Mouse (Mus musculus) left cerebral cortex, adult 11 months (tissue): ENCODE results near the gene Mettl27.
"Not testable (repeated sequence)": the region's sequence is repeated elsewhere in the genome, so short reads cannot be mapped to it uniquely, and the experiment has no call there.

Experiments used
- DNase-seq: peaks from one replicate; pipeline ENCODE4 v3.0.0; 2022; ENCODE audit warnings: low spot score

Mettl27 gene

DNA sequence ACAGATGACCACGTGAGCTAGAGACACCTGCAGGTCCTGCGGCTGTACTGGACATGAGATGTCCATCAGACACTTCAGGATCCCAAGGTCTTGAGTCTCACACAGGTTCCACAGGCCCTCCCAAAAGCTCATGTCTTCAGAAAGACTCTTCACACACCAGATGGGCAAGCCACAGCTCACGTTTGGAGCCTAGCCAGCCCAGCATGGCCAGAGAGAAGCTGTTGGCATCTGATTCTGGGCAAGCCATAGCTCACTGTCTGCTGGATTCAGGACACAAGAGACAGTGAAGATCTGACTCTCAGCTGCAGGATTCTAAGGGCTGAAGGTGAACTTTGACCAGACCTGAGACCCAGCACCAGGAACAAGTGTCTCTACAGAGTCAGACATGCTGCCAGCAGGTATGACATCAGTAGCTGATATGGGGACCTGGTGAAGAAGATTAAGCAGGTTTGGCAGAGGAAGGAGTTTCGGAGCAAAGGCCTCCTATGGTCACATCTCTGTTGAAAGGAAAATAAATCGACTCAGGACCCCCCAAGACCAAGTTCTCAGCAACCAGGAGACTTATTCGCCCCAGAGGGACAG lies 12.0 kb upstream of the Mettl27 start:
- DNase-seq = no peak

DNA sequence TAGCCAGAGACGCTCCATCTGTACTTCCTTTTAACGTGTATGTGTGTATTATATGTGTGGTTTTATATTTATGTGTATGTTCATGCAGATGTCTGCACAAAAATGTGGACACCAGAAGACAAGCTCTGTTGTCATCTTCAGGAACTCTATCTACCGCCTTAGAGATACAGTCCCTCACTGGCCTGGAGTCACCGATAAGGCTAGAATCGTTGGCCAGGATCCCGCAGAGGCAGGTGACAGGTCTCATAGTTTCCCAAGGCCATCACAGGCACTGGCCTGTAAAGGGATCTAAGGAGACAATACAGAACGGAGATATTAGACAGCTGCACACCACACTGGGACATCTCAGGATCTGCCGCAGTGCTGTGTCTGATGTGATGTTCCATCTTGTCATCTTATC lies 11.1 kb upstream of the Mettl27 start:
- no peak for DNase-seq

DNA sequence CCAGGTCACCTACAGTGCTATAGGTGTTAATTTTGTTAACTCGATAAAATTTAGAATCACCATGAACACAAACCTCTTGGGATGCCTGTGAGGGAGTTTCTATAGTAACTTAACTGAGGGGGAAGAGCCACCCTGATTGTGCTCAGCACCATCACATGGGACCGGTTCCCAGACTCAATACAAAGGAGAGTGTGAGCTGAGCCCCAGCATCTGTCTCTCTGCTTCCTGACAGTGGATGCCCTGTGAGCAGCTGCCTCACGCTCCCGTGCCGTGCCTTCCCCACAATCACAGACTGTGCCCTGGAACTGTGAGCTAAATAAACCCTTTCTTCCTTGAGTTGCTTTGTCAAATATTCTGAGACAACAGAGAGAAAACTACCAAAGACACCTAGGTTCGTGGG lies 9.0 kb upstream of the Mettl27 start:
- DNase-seq = no peak

DNA sequence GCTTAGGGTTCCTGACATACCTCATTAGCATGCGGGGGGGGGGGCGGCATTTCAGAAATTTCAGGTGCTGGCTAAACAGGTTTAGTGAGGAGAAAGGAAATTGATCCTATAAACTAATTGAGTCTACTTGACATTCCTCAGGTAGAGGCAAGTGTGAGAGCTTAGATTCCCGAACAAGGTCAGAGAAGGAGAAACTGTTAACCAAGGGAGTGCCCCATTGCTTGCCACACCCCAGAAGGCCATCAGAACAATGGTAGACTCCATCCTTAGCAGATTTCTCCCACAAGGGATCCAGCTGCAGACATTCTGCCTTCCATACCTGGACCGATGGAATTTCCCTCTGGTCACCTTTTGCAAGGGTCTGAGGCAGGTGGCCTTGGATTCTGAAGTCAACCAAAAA lies 5.4 kb upstream of the Mettl27 start:
- DNase-seq = no peak

DNA sequence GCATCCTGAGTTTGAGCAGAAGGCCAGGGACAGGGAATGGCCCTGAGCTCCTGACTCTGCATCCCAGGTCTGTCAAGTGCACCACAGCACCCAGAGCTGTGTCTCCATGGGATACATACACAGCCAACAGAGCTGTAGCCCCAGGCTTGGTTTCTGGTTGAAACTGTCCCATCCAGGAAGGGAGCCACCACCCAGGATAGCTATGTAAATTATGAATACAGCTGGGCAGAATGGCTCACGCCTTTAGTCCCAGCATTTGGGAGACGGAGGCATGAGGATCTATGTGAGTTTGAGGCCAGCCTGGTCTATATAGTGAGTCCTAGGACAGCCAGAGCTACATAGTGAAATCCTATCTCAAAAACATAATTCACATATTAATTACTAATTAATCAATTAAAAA lies 2.2 kb upstream of the Mettl27 start:
- DNase-seq = no peak

DNA sequence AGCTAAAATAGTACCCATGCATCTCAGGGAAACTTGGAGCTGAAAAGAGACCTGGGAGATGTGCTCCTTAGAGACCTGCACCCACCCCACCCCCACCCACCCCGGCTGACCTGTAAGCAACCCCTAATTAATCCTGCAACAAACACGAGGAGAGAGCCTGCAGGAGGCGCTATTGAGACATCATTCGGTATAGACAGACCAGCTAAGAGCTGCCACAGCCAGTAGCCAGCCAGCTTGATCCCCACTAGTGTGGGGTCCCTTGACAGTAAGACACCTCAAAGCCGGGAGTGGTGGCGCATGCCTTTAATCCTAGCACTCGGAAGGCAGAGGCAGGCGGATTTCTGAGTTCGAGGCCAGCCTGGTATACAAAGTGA lies 722 bp downstream of the Mettl27 start:
- DNase-seq = peak; percentile 16

DNA sequence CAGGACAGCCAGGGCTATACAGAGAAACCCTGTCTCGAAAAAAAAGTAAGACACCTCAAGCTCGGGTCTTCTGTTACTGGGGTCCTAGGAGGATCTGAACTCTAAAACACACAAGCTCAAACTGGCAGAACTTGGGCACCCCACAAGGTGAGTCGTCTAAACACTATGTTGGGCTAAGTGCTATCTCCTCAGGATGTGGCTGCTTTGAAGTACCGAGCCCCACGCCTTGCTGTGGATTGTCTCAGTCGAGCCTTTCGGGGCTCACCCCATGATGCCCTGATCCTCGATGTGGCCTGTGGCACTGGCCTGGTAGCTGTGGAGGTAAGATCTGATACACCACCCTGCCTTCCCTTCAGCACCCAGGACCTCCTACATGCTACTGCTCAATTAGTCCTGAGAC lies 1.1 kb downstream of the Mettl27 start:
- no peak for DNase-seq

DNA sequence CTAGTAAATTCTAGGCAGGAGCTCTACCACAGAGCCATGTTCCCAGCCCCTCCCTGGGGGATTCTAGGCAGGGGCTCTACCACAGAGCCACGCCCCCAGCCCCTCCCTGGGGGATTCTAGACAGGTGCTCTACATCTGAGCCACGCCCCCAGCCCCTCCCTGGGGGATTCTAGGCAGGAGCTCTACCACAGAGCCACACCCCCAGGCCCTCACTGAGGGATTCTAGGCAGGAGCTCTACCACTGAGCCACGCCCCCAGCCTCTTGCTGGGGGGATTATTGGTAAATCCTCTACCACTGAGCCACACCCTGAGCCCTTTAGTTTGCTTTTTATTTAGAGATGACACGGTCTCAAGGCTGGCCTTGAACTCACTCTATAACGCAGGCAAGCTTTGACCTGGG lies 1.5 kb downstream of the Mettl27 start:
- DNase-seq = not testable (repeated sequence)

DNA sequence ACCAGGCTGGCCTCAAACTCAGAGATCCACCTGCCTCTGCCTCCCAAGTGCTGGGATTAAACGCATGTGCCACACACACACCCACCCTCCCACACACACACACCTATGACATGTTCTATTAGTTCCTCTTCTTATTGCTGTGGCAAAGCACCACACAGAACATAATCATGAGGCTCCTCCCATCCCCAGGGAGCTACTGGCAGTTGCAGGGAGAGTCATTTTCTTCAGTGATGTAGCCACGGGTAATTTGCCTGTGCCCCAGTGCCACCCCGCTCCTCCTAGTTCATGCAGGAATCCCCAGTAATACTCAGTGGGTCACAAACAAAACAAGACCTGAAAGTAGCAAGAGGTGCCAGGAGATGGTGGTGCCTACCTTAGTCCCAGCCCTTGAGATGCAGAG lies 2.5 kb downstream of the Mettl27 start:
- DNase-seq = no peak

DNA sequence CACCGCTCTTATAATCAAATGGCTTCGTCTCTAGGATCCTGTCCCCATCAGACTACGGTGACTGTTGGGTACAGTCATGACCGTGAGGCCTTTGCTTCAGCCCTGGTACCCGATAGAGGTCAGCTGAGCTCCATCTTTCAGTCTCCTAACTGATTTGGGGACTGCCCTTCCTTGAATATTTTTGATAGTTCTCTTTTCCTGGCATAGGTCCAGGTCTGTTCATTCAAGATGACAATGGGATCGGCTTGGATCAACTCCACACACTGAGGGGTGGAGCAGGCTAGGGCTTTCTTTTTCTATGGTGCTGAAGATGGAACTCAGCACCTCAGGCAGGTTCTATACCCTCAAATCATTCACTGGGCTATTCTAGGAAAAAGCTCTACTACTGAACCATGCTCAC lies 3.9 kb downstream of the Mettl27 start:
- DNase-seq = no peak

DNA sequence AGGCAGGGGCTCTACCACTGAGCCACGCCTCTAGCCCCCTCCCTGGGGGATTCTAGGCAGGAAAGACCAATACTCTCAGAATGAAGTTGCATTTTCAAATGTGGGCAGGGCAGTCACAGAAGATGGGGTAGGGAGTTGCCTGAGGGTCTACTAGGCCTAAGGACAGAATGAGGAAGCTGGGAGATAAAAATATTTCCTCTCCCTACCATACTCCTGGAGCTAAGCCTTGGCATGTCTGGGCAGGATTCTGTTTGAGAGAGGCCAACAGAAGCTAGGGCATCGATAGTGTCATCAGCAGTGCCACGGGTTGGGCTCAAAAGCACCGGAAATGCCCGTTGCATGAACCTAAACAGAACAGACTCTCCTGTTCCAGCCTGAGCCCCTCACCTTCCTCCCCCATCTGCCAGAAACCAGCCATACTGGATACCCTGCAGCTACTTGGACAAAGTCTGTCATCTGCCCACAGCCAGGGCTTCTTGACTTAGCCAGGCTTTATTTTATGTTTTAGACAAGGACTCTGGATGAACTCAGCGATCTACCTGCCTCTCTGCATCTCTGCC lies 4.5 kb downstream of the Mettl27 start:
- DNase-seq = no peak

DNA sequence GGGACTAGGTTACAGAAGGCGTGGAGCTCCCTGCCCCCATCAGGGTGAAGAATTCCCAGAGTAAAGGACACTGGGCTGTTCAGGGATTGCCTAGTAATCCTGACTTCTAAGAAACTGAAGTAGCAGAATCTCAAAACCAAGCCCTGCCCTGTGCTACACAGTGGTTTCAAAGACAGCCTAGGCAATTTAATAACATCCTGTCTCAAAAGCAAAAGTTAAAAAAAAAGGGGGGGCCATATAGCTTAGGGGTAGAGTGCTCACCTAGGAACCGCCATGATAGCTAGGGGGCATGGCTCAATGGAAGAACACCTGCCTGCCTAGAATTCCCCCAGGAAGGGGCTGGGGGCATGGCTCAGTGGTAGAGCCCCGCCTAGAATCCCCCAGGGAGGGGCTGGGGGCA lies 6.9 kb downstream of the Mettl27 start:
- DNase-seq = no peak

DNA sequence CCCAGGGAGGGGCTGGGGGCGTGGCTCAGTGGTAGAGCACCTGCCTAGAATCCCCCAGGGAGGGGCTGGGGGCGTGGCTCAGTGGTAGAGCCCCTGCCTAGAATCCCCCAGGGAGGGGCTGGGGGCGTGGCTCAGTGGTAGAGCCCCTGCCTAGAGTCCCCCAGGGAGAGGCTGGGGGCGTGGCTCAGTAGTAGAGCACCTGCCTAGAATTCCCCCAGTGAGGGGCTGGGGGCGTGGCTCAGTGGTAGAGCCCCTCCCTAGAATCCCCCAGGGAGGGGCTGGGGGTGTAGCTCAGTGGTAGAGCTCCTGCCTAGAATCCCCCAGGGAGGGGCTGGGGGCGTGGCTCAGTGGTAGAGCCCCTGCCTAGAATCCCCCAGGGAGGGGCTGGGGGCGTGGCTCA lies 7.4 kb downstream of the Mettl27 start:
- DNase-seq = not testable (repeated sequence)

DNA sequence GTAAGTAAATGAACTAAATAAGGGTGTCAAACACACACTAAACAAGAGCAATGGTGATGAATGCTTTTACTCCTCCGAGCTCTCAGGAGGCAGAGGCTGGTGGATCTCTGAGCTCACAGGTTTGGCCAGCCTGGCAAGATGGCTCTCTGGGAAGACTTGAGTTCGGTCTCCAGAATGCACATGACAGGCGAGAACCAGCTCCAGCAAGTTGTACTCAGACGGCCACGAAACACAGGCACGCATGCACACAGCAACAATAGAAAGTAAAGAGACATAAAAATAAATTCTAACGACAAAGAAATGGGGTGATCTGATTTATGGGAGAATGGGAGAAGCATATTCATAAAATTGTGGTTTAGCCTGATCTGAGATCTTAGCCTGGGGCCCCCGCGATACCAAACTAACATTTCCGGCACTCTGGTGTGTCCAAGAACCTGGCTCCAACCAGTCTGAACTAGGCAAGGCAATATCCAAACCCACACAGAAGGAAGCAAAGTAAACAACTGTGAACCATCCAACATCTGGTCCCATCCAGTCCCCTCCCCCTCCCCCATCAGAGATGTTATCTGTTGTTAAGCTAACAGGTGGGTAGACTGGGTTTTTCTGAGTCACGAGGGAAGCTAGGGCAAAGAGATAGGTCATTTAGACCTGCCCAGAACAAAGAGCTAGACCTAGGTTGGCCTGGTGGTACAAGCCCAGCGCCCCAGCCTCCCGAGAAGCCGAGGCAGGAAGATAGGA lies 9.5 kb downstream of the Mettl27 start:
- DNase-seq = no peak

DNA sequence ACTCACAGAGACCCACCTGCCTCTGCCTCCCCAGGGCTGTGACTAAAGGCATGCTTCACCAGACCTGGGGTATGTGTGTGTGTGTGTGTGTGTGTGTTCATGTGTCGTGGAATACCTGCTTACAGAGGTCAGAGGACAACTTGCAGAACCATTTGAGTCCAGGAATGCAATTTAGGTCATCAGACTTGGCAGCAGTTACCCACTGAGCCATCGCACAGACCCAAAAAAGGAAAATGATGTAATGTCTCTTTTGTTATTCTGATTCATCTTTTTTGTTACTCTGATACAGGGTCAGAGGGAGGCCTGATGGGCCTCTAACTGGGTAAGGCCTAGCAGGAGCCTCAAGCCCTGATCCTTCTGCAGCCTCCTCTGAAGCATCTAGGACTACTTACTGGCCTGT lies 10.6 kb downstream of the Mettl27 start:
- no peak for DNase-seq

DNA sequence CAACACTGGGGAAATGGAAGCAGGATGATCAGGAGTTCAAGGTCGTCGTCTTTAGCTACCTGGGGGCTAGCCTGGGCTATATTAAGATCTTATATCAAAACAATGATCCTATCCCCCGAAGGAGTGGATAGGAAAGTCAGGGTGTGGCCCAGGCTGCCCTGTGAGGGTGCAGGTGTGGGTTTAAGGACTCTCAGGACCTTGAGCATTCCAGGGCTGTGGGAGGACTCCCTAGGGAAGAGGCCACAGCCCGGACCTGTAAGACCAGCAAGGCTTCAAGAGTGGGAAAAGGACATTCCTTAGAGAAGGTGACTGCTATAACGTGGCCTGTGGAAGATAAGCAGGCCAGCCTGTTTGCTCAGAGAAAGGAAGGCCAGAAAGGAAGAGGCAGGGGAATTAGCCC lies 12.0 kb downstream of the Mettl27 start:
- no peak for DNase-seq

DNA sequence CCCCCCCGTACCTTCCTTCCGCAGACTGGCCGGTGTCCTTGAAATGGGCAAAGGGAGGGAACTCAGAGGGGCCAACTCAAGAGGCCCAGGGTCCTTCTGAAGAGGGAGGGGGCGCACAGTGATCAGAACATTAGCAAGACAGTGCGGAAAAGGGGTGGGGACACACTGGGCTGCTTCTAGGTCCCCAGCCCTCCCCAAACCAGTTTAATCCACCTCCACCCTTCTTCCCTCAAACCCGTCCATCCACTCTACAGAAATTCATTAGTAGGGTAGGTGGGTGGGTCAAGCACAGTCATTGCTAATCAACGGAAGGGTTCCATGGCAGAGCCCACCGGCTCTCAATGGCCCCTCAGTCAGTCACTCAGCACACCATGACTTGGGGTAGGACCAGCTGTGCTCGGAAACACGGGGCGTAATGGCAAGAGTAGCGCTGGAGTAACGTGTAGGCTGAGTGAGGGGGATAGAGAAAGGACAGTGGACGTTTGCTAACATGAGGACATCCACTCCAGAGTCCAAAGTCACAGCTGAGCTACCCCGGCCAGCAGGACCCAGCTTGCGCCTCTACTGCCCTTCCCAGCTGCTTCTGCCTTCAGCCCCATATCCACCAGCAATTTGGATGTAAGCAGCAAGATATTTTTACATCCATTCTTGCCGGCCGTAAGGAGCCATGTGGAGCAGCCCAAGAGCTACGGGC lies 13.2 kb downstream of the Mettl27 start:
- DNase-seq = no peak

DNA sequence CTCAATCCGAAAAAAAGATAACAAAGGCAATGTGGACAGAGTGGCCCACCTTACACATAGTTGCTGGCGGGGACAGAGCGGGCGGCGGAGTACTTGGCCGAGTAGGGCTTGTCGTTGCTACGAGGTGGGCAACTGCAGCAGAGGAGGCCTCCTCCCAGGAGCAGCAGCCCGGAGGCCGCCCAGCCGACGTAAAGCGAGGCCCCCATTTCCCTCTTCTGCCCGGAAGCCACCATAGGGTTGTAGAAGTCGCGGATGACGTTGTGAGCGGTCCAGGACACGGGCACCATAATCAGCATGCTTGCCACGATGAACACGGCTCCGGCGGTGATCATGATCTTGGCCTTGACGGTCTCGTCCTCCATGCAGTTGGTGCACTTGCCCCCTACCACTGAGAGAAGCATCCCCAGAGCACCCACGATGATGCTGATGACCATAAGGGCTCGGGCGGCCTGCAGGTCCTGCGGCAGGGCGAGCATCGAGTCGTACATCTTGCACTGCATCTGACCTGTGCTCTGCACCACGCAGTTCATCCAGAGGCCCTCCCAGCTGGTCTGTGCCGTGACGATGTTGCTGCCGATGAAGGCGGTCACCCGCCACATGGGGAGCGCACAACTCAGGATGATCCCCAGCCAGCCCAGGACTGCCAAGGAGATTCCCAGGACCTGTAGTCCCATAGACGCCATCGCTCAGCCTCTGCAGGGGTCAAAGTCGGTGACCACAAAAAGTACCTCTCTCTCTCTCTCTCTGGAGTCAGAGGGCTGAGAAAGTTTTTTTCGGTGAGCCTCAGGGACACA lies 14.1 kb downstream of the Mettl27 start:
- DNase-seq = no peak

DNA sequence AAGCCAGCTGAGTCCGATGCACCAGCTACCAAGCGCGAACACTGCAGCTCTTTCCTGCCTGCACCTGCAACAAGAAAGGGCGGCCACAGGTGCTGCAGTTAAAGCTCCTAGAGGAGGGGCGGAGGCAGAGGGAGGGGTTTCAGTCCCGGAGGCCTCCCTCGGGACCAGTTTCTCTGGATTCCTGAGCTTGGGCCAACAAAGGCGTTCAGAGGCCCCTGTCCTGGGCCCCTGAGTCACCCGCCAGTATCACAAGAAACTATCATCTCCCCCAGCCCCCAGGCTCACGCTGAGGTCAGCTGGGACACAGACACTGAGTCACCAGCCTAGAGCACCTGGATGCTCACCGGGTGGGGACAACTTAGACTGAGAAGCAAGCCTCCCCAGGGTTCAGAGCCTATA lies 14.7 kb downstream of the Mettl27 start, which contains the start of gene Cldn4:
Cldn4 (minus strand) TSS at position 78 of the 399 bp plus-strand sequence.
- no peak for DNase-seq

DNA sequence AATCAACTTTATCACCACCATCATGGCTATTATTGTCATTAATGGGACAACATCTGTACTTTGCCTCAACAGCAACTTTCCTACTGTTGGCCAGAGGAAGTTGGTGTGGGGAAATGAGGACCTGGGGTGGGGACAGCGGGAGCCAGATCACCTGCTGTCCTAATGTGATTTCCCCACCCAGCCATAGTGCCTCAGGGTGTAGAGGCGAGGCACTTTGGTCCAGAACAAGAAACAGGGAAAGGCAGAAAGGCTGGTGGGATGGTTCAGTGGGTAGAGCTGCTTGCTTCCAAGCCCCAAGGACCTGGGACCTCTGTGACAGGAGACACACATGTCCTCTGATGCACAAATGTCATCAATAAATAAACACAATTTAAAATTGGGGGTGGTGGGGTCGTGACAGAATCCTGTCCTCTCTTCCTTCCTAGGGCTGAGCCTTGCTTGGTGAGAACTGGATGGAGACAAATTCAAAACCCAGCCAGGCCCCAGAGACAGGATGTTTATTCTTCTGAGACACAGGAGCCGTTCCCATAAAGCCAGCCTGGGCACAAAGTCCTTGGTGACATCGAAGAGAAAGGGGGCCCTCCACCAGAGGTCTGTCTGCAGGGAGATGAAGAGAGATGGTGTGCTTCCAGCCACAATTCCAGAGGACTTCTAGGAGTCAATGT lies 15.4 kb downstream of the Mettl27 start:
- no peak for DNase-seq

DNA sequence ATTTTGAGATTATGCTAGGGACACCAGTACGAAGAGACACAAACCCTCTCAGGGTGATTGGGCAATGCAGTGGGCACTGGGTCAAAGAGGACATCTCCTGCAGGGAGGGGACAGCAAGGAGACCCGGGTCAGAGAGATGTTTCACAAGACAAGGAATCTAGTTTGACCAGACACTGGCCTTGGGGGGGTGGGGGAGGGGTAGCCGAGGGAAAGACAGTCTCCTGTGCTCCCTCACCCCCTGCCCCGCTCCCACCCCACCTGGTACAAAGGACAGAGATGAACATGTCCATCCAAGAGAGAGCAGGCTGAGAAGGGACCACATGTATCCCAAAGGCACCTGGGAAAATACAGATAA lies 15.9 kb downstream of the Mettl27 start:
- DNase-seq = no peak
